Mouse (Mus musculus) CD4-positive naive resting alpha-beta T cell, adult 57 days (primary cell): Measurements from ENCODE around the gene Pter. TPM values are rescaled to one million over a fixed set of nuclear protein-coding genes. Genes with fewer than 3 reads are reported as not detected.

Experiments
- total RNA-seq: library from RNA; stranded (reverse); gene quantifications from one replicate; pipeline ENCODE4 v1.2.4, GENCODE M21; 2023

Gene Pter
- total RNA-seq, result 1.1 TPM

GRCm38 (mm10) chr2:12923804-12924591 is at the start of gene Pter:
TSS of gene Pter (plus strand) at chr2:12924041.

GRCm38 (mm10) chr2:13011472-13011871 is 87.6 kb downstream of the Pter start, which contains the start of gene C1ql3:
TSS of gene C1ql3 (minus strand) at chr2:13011806.

Other genes with a start within 250 kb of the Pter start
- gene C1ql3, start 87.8 kb downstream of the Pter start, total RNA-seq, result 0.24 TPM